Mouse (Mus musculus) left cerebral cortex, adult 18-20 months (tissue): ENCODE measurements around the gene St7. TPM values are rescaled to one million over a fixed set of nuclear protein-coding genes. Genes with fewer than 3 reads are reported as not detected.

Source experiments
- DNase-seq, 2 experiments: peaks; one replicate each; pipeline ENCODE4 v3.0.0; 2021 to 2022; ENCODE audit warnings: low spot score in 2 of 2, mixed read lengths in 1 of 2
- total RNA-seq, 2 experiments: library from RNA; stranded (reverse); gene quantifications; 2 replicates each; pipeline ENCODE4 v1.2.3; 2021

St7 gene
- total RNA-seq, 2 experiments from 2014 or later = 32.3 to 38.6 TPM

- DNase-seq = no peak
These were observed 249.6 kb downstream of the St7 start for GRCm38 (mm10) chr6:17942344-17942743.

GRCm38 (mm10) chr6:17943877-17944617 is 251.3 kb downstream of the St7 start:
- DNase-seq = no peak

GRCm38 (mm10) chr6:17946456-17946855 is 253.7 kb downstream of the St7 start:
- DNase-seq = no peak

GRCm38 (mm10) chr6:17947130-17947831 is 254.5 kb downstream of the St7 start:
- DNase-seq = no peak

- no peak for DNase-seq
These were observed 256.4 kb downstream of the St7 start for GRCm38 (mm10) chr6:17949103-17949502.

GRCm38 (mm10) chr6:17951779-17952178 is 259.0 kb downstream of the St7 start:
- DNase-seq = no peak

- no peak for DNase-seq
These were observed 270.7 kb downstream of the St7 start for GRCm38 (mm10) chr6:17963455-17963854.

DNA sequence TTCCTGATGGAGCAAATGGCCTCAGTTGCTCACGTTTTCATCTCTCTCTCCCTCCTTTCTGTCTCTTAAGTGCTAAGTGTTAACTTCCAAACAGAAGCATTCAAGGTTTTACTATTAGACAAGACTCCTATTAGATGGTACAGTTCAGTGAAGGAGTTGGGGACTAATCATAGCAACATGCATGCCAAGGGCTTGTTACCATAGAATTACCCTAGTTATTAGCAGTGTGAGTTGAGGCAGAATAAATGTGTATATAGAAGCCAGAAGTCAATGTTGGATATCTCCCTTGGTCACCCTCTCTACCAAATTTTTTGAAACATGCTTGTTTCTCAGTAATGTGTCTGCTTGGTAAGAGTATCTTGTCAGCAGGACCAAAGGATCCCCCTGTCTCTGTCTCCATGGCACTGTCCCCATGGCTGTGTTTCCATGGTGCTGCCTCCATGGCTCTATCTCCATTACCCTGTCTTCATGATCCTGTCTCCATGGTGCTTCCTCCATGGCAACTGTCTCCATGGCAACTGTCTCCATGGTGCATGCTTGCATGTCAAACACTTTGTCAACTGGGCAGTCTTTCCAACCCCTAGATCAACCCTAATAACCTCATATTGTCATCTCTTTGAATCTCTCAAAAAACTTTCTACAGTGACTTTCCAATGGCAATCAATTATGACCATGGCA is 275.9 kb downstream of the St7 start:
- DNase-seq = no peak

GRCm38 (mm10) chr6:17969815-17970214 is 277.1 kb downstream of the St7 start:
- no peak for DNase-seq

- no peak for DNase-seq
These were observed 278.7 kb downstream of the St7 start for GRCm38 (mm10) chr6:17971393-17971792.

DNA sequence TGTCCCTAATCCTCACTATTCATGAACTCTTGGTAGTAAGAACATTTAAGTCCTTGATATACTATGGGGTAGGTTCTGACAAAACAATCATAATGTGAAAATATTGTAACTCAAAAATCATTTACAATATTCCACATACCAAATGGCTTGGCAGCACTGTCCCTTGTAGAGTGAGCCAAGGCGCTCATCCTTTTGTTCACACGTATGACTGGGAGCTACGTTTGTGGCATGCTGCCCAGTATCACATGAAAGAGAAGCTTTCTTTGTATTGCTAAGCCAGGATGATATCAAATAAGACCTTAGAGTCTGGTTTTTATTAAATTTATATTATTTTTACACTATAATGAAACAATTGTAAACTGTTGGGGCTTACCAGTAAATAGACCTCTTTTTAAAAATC is 281.7 kb downstream of the St7 start:
- DNase-seq = peak; percentile 6 to 24

DNA sequence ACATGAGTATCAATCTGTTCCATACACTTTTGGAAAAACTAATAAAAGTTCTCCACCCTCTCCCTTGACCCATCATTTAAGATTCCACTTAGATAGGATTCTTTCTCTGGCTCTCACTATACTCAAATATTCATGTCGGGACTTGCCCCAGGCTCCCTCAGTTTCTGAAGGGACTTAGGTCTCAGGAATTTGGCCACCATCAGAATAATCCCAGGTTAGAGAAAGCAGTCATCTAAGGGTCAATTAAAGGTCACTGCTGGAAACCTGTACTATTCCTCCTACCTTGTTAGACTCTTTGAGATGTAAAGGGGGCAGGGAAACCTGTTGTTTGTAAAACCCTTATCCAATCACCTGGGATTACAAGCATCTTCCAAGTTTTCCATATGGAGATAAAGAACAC is 284.4 kb downstream of the St7 start:
- no peak for DNase-seq

GRCm38 (mm10) chr6:17978324-17978723 is 285.6 kb downstream of the St7 start:
- peak in 1 of 2 experiments; percentile 10 for DNase-seq

- DNase-seq = no peak
These were observed 286.1 kb downstream of the St7 start for GRCm38 (mm10) chr6:17978881-17979280.

DNA sequence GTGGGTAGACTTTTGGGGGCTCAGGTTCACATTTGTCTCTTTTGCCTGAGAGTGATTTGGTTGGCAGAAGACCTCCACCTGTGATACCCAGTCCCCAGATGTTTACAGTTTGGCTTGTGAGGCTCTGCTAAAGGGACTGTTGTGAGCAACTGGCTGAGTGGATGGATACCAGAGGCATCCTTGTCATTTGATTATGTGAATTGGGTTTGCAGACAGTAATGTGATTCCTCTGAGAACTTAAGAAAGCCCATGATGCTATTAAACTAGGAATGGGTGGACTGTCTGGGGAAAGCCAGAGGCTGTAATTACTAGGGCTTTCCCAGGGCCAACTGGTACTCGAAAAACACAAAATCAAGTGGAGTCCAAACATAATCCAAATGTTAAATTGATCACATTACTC is 286.6 kb downstream of the St7 start:
- no peak for DNase-seq

DNA sequence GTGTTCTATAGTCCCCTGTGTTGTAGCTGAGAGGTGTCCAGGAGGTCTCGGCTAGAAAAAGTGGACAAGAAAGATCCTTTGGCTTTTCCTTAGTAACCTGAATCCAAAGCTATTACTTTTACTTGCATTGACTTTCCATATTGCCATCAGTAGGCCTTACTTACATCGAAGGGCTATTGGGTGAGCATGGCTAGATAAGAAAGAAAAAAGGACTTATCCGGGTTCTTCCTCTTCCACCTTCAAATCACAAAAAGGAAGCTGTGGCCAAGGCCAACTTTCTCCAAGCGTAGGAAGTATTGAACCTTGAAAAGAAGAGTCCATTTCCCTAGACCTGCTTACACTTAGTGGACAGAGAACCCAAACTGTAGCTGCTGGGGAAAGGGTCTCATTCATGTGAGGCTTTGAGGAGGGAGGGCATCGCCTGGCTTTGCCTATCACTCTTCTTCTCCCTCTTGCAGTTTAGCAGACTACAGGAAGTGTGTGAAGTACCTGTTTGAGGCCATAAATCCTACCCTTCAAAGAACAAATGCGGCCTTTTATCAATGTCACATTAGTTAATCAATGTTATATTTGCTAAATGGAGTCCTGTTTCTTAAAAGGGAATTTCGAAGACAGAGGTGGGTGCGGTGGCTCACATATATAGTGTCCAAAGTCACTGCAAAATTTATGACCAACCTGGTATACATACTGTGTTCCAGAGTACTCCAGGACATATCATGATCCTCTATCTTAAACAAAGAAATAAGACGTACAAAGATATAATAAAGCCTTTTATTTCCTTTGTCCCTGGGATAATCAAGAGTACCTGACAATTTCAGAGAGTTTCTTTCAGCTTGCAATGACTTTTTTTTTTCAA is 297.7 kb downstream of the St7 start:
- no peak for DNase-seq

- no peak for DNase-seq
These were observed 298.9 kb downstream of the St7 start for GRCm38 (mm10) chr6:17991625-17992024.
